Mouse (Mus musculus): ENCODE data around the gene Phlda1. TPM values are rescaled to one million over a fixed set of nuclear protein-coding genes. Genes with fewer than 3 reads are reported as not detected.

Phlda1 gene
- polyA plus RNA-seq, 1 experiment from 2014 or later = 113 TPM

GRCm38 (mm10) chr10:111539724-111540324 lies 33.7 kb downstream of the Phlda1 start:
- Histone ChIP-seq H3K36me3 (no peaks in the 10 kb centered on the region), H3K9ac (no peak overlapping the region), H3K4me2 (peak overlapping the region; percentile 34), H3K9me3 (no peaks in the 10 kb centered on the region), H3K4me1 (peaks cover 65% of the 10 kb centered on the region), H3K27me3 (no peaks in the 10 kb centered on the region), H3K4me3 (no peak overlapping the region), H3K27ac (peak overlapping the region; percentile 85)
- 21% methylated on average over 9 of the region's 9 CpGs for WGBS
- ATAC-seq (ENCODE audit: borderline replicate concordance, extremely low read depth, low FRiP score, low TSS enrichment) = no peak; the same call in 1 of the 2 replicates

GRCm38 (mm10) chr10:111540678-111541077 lies 34.6 kb downstream of the Phlda1 start:
- H3K9ac ChIP-seq = no peak overlapping the region
- H3K27ac ChIP-seq = peak overlapping the region; percentile 85; the same call in 1 of the 2 replicates
- H3K4me1 ChIP-seq = peaks cover 59% of the 10 kb centered on the region
- no peak overlapping the region for H3K4me3 ChIP-seq
- 84% methylated on average over 9 of the region's 9 CpGs for WGBS
- ATAC-seq (ENCODE audit: borderline replicate concordance, extremely low read depth, low FRiP score, low TSS enrichment) = no peak
- no peak overlapping the region for H3K4me2 ChIP-seq
- H3K9me3 ChIP-seq = no peaks in the 10 kb centered on the region
- no peaks in the 10 kb centered on the region for H3K36me3 ChIP-seq
- H3K27me3 ChIP-seq = no peaks in the 10 kb centered on the region

- no peaks in the 10 kb centered on the region for H3K9me3 ChIP-seq
- no peak overlapping the region for H3K9ac ChIP-seq
- H3K4me1 ChIP-seq = peaks cover 43% of the 10 kb centered on the region
- no peak overlapping the region for H3K4me3 ChIP-seq
- no peak for ATAC-seq (ENCODE audit: borderline replicate concordance, extremely low read depth, low FRiP score, low TSS enrichment)
- H3K4me2 ChIP-seq = no peak overlapping the region
- no peaks in the 10 kb centered on the region for H3K36me3 ChIP-seq
- H3K27ac ChIP-seq = 0 out of 2 replicates have a peak overlapping the region, but pooled peaks have one; percentile 35
- WGBS = 82% methylated on average over 7 of the region's 7 CpGs
- no peaks in the 10 kb centered on the region for H3K27me3 ChIP-seq
These were observed 37.0 kb downstream of the Phlda1 start for GRCm38 (mm10) chr10:111543106-111543505.

- H3K9ac ChIP-seq = no peak overlapping the region
- peak; percentile 55 for ATAC-seq (ENCODE audit: borderline replicate concordance, extremely low read depth, low FRiP score, low TSS enrichment)
- no peak overlapping the region for H3K4me2 ChIP-seq
- no peaks in the 10 kb centered on the region for H3K36me3 ChIP-seq
- H3K27ac ChIP-seq = no peak overlapping the region
- no peaks in the 10 kb centered on the region for H3K27me3 ChIP-seq
- no peaks in the 10 kb centered on the region for H3K9me3 ChIP-seq
- no peak overlapping the region for H3K4me3 ChIP-seq
- H3K4me1 ChIP-seq = peaks cover 38% of the 10 kb centered on the region
- WGBS = 15% methylated on average over 7 of the region's 7 CpGs
These were observed 37.7 kb downstream of the Phlda1 start for GRCm38 (mm10) chr10:111543781-111544260.

- Histone ChIP-seq H3K36me3 (no peaks in the 10 kb centered on the region), H3K27me3 (no peaks in the 10 kb centered on the region), H3K4me3 (no peak overlapping the region), H3K9ac (no peak overlapping the region), H3K4me1 (peaks cover 33% of the 10 kb centered on the region), H3K4me2 (no peak overlapping the region), H3K27ac (no peak overlapping the region), H3K9me3 (no peaks in the 10 kb centered on the region)
- ATAC-seq (ENCODE audit: borderline replicate concordance, extremely low read depth, low FRiP score, low TSS enrichment) = no peak
- 62% methylated on average over 4 of the region's 4 CpGs for WGBS
These were observed 38.2 kb downstream of the Phlda1 start for GRCm38 (mm10) chr10:111544311-111544710.

GRCm38 (mm10) chr10:111545648-111546047 lies 39.6 kb downstream of the Phlda1 start:
- Histone ChIP-seq H3K9me3 (no peaks in the 10 kb centered on the region), H3K4me3 (no peak overlapping the region), H3K27ac (no peak overlapping the region), H3K9ac (no peak overlapping the region), H3K36me3 (no peaks in the 10 kb centered on the region), H3K4me2 (no peak overlapping the region), H3K27me3 (no peaks in the 10 kb centered on the region), H3K4me1 (peaks cover 29% of the 10 kb centered on the region)
- WGBS = 67% methylated on average over 4 of the region's 4 CpGs
- ATAC-seq (ENCODE audit: borderline replicate concordance, extremely low read depth, low FRiP score, low TSS enrichment) = no peak

GRCm38 (mm10) chr10:111547881-111548372 lies 41.8 kb downstream of the Phlda1 start:
- 69% methylated on average over 10 of the region's 10 CpGs for WGBS
- ATAC-seq (ENCODE audit: borderline replicate concordance, extremely low read depth, low FRiP score, low TSS enrichment) = no peak
- Histone ChIP-seq H3K4me3 (no peak overlapping the region), H3K9me3 (no peaks in the 10 kb centered on the region), H3K27ac (no peak overlapping the region), H3K9ac (no peak overlapping the region), H3K4me1 (peaks cover 38% of the 10 kb centered on the region), H3K27me3 (no peaks in the 10 kb centered on the region), H3K4me2 (no peak overlapping the region), H3K36me3 (no peaks in the 10 kb centered on the region)

- peak overlapping the region; percentile 19; the same call in 1 of the 2 replicates for H3K27ac ChIP-seq
- WGBS = 42% methylated on average over 6 of the region's 6 CpGs
- no peak overlapping the region for H3K4me3 ChIP-seq
- ATAC-seq (ENCODE audit: borderline replicate concordance, extremely low read depth, low FRiP score, low TSS enrichment) = no peak
- H3K9ac ChIP-seq = no peak overlapping the region
- no peaks in the 10 kb centered on the region for H3K9me3 ChIP-seq
- H3K4me1 ChIP-seq = peaks cover 41% of the 10 kb centered on the region
- H3K36me3 ChIP-seq = no peaks in the 10 kb centered on the region
- H3K27me3 ChIP-seq = no peaks in the 10 kb centered on the region
- no peak overlapping the region for H3K4me2 ChIP-seq
These were observed 44.1 kb downstream of the Phlda1 start for GRCm38 (mm10) chr10:111550075-111550695.

GRCm38 (mm10) chr10:111553695-111554094 lies 47.6 kb downstream of the Phlda1 start:
- H3K4me1 ChIP-seq = peaks cover 54% of the 10 kb centered on the region
- no peaks in the 10 kb centered on the region for H3K27me3 ChIP-seq
- WGBS = 28% methylated on average over 7 of the region's 7 CpGs
- H3K9ac ChIP-seq = no peak overlapping the region
- H3K36me3 ChIP-seq = no peaks in the 10 kb centered on the region
- no peak overlapping the region for H3K4me3 ChIP-seq
- H3K9me3 ChIP-seq = no peaks in the 10 kb centered on the region
- H3K4me2 ChIP-seq = no peak overlapping the region
- peak overlapping the region; percentile 35; the same call in 1 of the 2 replicates for H3K27ac ChIP-seq
- ATAC-seq (ENCODE audit: borderline replicate concordance, extremely low read depth, low FRiP score, low TSS enrichment) = peak; percentile 31; the same call in 1 of the 2 replicates

GRCm38 (mm10) chr10:111554651-111555050 lies 48.6 kb downstream of the Phlda1 start:
- peaks cover 64% of the 10 kb centered on the region for H3K4me1 ChIP-seq
- H3K27me3 ChIP-seq = no peaks in the 10 kb centered on the region
- no peaks in the 10 kb centered on the region for H3K9me3 ChIP-seq
- H3K4me3 ChIP-seq = no peak overlapping the region
- H3K27ac ChIP-seq = no peak overlapping the region
- ATAC-seq (ENCODE audit: borderline replicate concordance, extremely low read depth, low FRiP score, low TSS enrichment) = no peak
- no peak overlapping the region for H3K9ac ChIP-seq
- 64% methylated on average over 5 of the region's 5 CpGs for WGBS
- no peaks in the 10 kb centered on the region for H3K36me3 ChIP-seq
- no peak overlapping the region for H3K4me2 ChIP-seq

GRCm38 (mm10) chr10:111558211-111558610 lies 52.1 kb downstream of the Phlda1 start:
- WGBS = 32% methylated on average over 5 of the region's 5 CpGs
- Histone ChIP-seq H3K36me3 (no peaks in the 10 kb centered on the region), H3K9me3 (no peaks in the 10 kb centered on the region), H3K9ac (no peak overlapping the region), H3K4me2 (peak overlapping the region; percentile 28; the same call in 1 of the 2 replicates), H3K27me3 (no peaks in the 10 kb centered on the region), H3K4me3 (no peak overlapping the region), H3K4me1 (peaks cover 59% of the 10 kb centered on the region), H3K27ac (peak overlapping the region; percentile 41)
- ATAC-seq (ENCODE audit: borderline replicate concordance, extremely low read depth, low FRiP score, low TSS enrichment) = peak; percentile 6; the same call in 1 of the 2 replicates

Data from lung, embryonic 15.5 days (tissue).